Mouse (Mus musculus) skeletal muscle tissue, adult 2 months (tissue): ENCODE data around the gene Hsd17b14.
A peak's percentile ranks its signal among the peaks of the same experiment; 100 is the strongest.

Experiments
- DNase-seq: peaks from one replicate; pipeline ENCODE4 v3.0.0-alpha.2; 2012; ENCODE audit warnings: low read depth, low spot score

The Hsd17b14 gene

GRCm38 (mm10) chr7:45567112-45567779 lies 12.6 kb downstream of the Hsd17b14 start:
- no peak for DNase-seq

GRCm38 (mm10) chr7:45567780-45568516 lies 13.3 kb downstream of the Hsd17b14 start:
- DNase-seq: peak; percentile 96

DNA sequence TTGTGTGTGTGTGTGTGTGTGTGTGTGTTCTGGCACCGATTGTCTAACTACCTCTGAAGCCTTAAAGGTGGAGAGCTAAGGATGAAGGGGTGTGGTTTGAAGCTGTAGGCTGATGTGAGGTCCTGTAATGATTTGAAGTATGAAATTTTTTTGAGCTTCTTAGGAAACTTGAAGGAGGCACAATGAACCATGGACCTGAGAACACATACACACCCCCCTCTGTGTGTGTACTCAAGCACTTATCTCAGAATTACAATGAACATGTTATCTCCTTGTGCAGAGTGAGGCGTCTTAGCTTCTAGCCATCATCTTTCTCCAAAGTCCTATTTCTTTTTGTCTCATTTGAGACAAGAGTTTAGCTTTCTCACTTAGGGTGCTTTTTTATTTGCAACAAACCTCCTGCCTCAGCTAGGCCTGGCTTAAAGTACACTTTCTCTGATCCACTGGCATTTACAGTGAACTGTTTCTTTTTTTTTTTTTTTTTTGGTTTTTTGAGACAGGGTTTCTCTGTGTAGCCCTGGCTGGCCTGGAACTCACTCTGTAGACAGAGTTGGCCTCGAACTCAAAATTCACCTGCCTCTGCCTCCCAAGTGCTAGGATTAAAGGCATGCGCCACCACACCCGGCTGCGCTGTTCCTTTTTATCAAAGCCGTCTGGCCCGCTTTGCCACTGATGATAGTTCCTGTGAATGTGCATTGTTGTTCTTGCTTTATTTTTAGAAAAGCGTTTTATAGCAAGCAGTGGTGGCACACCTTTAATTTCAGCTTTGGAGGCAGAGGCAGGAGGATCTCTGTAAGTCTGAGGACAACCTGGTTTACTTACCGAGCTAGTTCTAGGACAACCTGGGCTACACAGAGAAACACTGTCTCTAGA lies 14.1 kb downstream of the Hsd17b14 start:
- DNase-seq: no peak

- peak; percentile 75 for DNase-seq
These were observed 15.5 kb downstream of the Hsd17b14 start, which contains the start of gene Bcat2 for GRCm38 (mm10) chr7:45570103-45570741. Gene Bcat2, plus strand, starts transcription at chr7:45570153.

DNA sequence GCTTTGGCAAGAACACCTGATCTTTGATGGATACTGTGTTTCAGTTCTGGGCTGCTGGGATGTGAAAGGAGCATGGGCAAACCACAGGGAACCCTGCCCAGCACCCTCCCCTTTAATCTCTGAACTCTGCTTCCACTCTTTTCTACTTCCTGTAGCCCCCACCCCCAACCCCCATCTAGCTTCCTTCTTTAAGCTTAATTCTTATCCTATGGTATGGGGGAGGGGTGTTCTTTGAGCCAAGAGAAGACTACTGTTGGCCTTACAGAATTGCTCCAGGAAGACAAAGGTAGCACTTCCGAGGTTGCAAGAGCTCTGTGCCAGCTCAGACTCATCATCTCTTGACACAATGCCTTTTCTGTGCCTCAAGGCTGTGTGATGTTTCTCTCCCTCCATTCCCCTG lies 17.3 kb downstream of the Hsd17b14 start:
- DNase-seq: no peak

GRCm38 (mm10) chr7:45573954-45574353 lies 19.3 kb downstream of the Hsd17b14 start:
- DNase-seq: no peak

DNA sequence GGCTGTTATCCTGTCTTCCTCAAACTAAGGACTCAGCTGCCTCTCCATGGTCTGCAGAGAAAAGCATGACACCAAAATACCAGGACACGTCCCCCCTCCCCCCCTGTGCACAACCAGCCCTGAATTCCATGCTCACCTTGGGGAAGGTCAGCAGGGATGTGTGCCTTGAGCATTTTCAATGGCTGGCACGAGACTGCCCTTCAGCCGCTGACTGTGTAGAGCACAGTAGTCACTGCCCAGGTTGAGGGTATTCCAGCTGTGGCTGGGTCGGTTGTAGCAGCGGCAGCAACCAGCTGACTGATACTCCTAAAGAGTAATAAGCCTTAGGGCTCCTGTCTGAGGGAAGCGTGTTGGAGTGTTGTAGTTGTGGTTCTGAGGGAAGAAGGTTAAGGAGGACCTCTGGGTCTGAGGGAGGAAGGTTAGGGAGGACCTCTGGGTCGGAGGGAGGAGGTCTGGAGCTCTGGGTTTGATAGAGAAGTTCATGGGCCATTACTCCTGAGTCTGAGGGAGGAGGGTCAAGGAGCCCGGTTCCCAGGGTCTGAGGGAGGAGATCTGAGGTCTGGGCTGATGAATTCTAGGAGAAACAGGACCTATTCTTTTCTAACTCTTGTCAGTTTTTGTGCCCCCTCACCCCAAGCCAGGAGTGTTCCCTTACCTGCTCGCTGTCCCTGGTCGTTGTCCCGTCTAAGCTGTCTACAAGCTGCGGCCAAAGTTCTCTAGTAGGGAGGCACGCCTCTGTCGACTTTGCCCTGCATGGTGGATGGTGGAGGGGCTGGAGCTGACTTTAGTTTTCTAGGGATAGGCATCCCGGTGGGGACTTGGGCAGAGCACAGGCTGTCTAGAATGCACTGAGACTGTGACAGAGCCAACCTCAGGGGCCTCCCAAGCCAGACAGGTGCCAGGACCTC lies 20.0 kb downstream of the Hsd17b14 start:
- DNase-seq: no peak

DNA sequence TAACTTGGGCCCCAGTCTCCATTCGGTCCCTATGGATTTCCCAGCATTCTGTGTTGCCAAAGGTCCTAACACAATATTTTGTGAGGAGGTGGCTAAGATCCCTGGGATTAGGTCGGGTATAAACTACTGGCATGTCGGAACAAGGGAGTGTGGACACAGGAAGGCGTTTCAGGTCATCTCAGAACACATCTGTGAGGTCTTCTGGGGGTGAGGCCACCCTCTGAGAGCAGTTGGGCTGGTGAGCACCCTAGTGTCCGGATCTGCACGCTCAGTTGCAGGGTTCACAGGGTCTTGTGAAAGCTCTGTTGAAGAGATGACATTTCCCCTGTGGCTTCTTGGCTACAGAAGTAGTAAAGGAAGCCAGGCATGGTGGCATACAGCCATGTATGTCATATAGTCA lies 31.2 kb downstream of the Hsd17b14 start:
- DNase-seq: no peak

- DNase-seq: no peak
These were observed 33.2 kb downstream of the Hsd17b14 start for GRCm38 (mm10) chr7:45587631-45588592.

DNA sequence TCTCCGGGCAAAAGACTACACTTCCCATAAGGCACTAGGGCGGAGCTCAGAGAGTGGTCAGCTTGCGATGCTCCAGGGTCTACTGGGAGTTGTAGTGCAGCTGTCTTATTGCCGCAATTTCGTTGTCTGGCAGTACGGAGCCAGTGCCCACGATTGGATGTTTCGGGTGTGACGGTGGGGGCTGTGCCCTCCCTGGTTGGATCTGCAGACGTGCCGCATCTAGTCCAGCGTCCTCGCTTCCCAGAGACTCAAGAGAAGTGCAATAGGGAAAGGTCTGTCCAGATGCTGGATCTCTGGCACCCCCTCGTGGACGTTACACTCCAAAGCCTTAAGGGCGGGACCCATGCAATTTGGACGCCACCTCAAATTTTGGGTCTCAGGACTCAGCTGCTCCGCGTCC lies 34.5 kb downstream of the Hsd17b14 start:
- DNase-seq: peak; percentile 98

- DNase-seq: no peak
These were observed 35.2 kb downstream of the Hsd17b14 start for GRCm38 (mm10) chr7:45589898-45590297.

GRCm38 (mm10) chr7:45590874-45591273 lies 36.2 kb downstream of the Hsd17b14 start:
- no peak for DNase-seq

DNA sequence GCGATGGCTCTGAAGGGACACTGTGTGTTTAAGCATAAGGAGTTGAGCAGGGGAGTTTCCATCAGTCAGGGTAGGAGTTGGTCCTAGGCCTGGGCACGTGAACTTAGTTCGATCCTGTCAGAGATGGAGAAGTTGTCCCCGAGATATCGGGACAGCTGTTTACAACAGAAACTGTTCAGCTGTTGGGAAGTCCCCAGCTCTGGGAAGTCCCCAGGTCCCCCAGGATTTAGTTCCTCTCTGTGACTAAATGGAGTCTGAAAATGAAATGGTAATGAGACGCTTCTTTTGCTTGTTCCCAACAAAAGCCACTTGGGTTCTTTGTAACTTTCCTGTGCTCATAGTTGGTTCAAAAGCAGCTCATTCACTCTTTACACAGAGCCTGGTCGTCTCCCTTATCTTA lies 37.2 kb downstream of the Hsd17b14 start:
- DNase-seq: no peak

GRCm38 (mm10) chr7:45593118-45593815 lies 38.6 kb downstream of the Hsd17b14 start:
- DNase-seq: peak; percentile 89

DNA sequence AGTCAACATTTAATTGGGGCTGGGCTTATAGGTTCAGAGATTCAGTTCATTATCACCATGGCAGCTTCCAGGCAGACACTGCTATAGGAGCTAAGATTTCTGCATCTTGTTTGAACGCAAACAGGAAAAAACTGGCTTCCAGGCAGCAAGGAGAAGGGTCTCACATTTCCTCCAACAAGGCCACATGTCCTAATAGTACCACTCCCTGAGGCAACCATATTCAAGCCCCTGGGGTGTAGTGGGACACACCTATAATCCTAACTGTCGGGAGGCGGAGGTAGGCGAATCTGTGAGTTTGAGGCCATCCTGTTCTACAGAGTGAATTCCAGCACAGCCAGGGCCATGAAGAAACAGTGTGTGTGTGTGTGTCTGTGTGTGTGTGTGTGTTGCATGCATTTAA lies 40.5 kb downstream of the Hsd17b14 start:
- no peak for DNase-seq

DNA sequence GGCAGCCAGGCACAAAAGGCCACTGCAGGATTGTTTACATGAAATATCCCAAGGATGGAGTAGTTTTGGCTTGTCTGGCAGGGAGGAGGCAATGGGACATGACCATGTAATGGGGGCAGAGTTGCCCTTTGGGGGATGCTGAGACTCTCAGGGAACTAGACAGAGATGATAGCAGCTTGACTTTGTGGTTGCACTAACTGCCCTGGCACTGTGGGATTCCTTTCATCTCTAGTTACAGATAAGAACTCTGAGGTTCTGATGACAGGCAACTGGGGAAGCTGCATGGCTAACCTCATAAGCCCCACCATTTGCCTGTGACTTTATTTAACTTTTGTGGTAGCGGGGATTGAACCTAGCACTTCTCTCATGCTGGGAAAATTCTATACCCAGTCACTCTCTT lies 41.4 kb downstream of the Hsd17b14 start:
- DNase-seq: no peak

- no peak for DNase-seq
These were observed 42.3 kb downstream of the Hsd17b14 start for GRCm38 (mm10) chr7:45597013-45597412.

- no peak for DNase-seq
These were observed 42.8 kb downstream of the Hsd17b14 start for GRCm38 (mm10) chr7:45597527-45597926.
